Mouse (Mus musculus): ENCODE data around the gene Aqp3. TPM values are rescaled to one million over a fixed set of nuclear protein-coding genes. Genes with fewer than 3 reads are reported as not detected.

Gene Aqp3
- polyA plus RNA-seq, 1 experiment, result 311 TPM

GRCm38 (mm10) chr4:41050726-41051675 lies 47.0 kb downstream of the Aqp3 start:
- Histone ChIP-seq H3K27ac (ENCODE audit: insufficient read depth, low read depth, low read length) (no peak overlapping the region), H3K4me1 (ENCODE audit: control insufficient read depth, insufficient read depth, low read length) (peaks cover 3% of the 10 kb centered on the region), H3K27me3 (replicated peaks; ENCODE audit: control insufficient read depth, insufficient read depth, low read length) (no peaks in the 10 kb centered on the region), H3K36me3 (ENCODE audit: control insufficient read depth, insufficient read depth, low read length) (no peaks in the 10 kb centered on the region), H3K4me3 (ENCODE audit: insufficient read depth, low read depth, low read length) (no peak overlapping the region)
- WGBS, result 36% methylated on average over 16 of the region's 16 CpGs
- TF ChIP-seq POLR2A (IDR thresholded peaks at IDR 0.05; ENCODE audit: low read depth, low read length) (no peak), CTCF (conservative IDR thresholded peaks at IDR 0.05; ENCODE audit: insufficient read depth, insufficient read length, low read depth, low read length) (peak; percentile 79)
- DNase-seq, result peak; percentile 87

- no peak overlapping the region for H3K4me3 ChIP-seq (ENCODE audit: insufficient read depth, low read depth, low read length)
- no peaks in the 10 kb centered on the region for H3K36me3 ChIP-seq (ENCODE audit: control insufficient read depth, insufficient read depth, low read length)
- no peak for DNase-seq
- H3K27me3 ChIP-seq (replicated peaks; ENCODE audit: control insufficient read depth, insufficient read depth, low read length), result no peaks in the 10 kb centered on the region
- no peak overlapping the region; the same call in 1 of the 2 replicates for H3K27ac ChIP-seq (ENCODE audit: insufficient read depth, low read depth, low read length)
- H3K4me1 ChIP-seq (ENCODE audit: control insufficient read depth, insufficient read depth, low read length), result peaks cover 4% of the 10 kb centered on the region
- TF ChIP-seq POLR2A (IDR thresholded peaks at IDR 0.05; ENCODE audit: low read depth, low read length) (no peak), CTCF (conservative IDR thresholded peaks at IDR 0.05; ENCODE audit: insufficient read depth, insufficient read length, low read depth, low read length) (no peak)
- 46% methylated on average over 2 of the region's 2 CpGs for WGBS
Measured at GRCm38 (mm10) chr4:41048926-41049325, 49.1 kb downstream of the Aqp3 start.

DNA sequence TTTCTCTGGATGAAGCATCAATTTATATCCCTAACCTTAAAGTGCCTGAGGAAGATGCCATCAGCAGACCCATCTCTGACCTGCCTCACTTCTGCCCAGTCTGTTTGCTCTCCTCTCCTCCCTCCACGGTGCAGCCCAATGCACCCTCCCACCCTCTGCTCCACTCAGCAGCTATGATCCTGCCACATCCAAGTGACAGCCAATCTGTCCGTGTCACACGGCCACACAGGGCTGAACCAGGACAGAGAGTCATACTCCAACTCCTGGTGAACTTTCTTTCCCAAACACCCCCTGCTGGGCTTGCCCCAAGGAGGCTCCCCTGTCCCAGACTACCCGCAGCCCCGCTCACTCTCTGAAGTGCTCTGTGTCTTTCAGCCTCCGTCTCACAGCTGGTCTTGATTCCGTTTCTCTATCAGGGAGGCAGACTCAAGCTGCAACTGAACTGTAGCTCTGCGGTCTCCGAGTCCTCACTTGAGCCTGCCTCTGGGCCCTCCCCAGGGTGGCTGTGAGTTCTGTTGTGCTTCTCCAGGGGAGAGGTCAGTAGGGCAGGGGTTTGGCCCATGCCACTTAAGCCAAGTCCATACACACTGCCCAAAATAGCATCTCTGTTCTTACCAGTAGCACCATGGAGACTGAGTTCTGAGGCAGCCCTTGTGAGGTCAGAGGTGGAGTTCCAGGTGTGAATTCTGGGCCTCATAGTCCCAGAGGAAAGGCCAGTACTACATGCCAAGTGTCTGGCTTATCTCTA lies 50.3 kb downstream of the Aqp3 start, which contains the start of gene Aqp7:
Gene Aqp7 (minus strand): TSS at position 616 of the 748 bp plus-strand sequence.
- H3K27ac ChIP-seq (ENCODE audit: insufficient read depth, low read depth, low read length), result no peak within 1 kb of the TSS; the same call in 1 of the 2 replicates
- TF ChIP-seq CTCF (conservative IDR thresholded peaks at IDR 0.05; ENCODE audit: insufficient read depth, insufficient read length, low read depth, low read length) (no peak), POLR2A (IDR thresholded peaks at IDR 0.05; ENCODE audit: low read depth, low read length) (no peak)
- peak within 1 kb of the TSS; percentile 7; the same call in 1 of the 2 replicates for H3K4me3 ChIP-seq (ENCODE audit: insufficient read depth, low read depth, low read length)
- no peaks in the 10 kb centered on the region for H3K27me3 ChIP-seq (replicated peaks; ENCODE audit: control insufficient read depth, insufficient read depth, low read length)
- H3K4me1 ChIP-seq (ENCODE audit: control insufficient read depth, insufficient read depth, low read length), result peaks cover 8% of the 10 kb centered on the region
- no peak for DNase-seq
- 50% methylated on average over 9 of the region's 9 CpGs for WGBS
- no peaks in the 10 kb centered on the region for H3K36me3 ChIP-seq (ENCODE audit: control insufficient read depth, insufficient read depth, low read length)

- peak overlapping the region; percentile 81; the same call in 1 of the 2 replicates for H3K27ac ChIP-seq (ENCODE audit: insufficient read depth, low read depth, low read length)
- peak; percentile 75 for DNase-seq
- TF ChIP-seq POLR2A (IDR thresholded peaks at IDR 0.05; ENCODE audit: low read depth, low read length) (no peak), CTCF (conservative IDR thresholded peaks at IDR 0.05; ENCODE audit: insufficient read depth, insufficient read length, low read depth, low read length) (no peak)
Measured at GRCm38 (mm10) chr4:41046254-41046795, 51.7 kb downstream of the Aqp3 start.

DNA sequence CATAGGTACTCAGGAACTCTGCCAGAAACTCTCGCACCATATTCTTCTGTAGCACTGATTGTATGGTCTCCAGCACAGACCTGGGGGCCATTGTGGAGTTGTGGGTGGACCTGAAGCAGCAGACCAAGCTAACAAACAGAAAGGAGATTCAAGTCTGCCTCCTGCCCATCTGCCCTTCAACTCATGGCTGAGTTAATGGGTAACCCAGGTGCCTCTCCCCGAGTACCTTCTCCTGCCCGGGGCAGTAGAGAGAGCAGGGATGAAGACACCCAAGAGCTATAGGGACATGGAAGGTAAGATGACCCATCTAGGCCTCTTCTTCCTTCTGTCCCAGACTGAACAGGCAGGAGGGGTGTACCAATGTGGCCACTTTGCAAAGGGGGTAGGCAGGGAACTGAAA lies 52.7 kb downstream of the Aqp3 start:
- TF ChIP-seq POLR2A (IDR thresholded peaks at IDR 0.05; ENCODE audit: low read depth, low read length), result no peak
- no peak for TF ChIP-seq CTCF (conservative IDR thresholded peaks at IDR 0.05; ENCODE audit: insufficient read depth, insufficient read length, low read depth, low read length)
- H3K4me3 ChIP-seq (ENCODE audit: insufficient read depth, low read depth, low read length), result peak overlapping the region; percentile 73
- WGBS, result 36% methylated on average over 3 of the region's 3 CpGs
- H3K27me3 ChIP-seq (replicated peaks; ENCODE audit: control insufficient read depth, insufficient read depth, low read length), result no peaks in the 10 kb centered on the region
- H3K4me1 ChIP-seq (ENCODE audit: control insufficient read depth, insufficient read depth, low read length), result peaks cover 6% of the 10 kb centered on the region; the same call in 1 of the 2 replicates
- no peaks in the 10 kb centered on the region for H3K36me3 ChIP-seq (ENCODE audit: control insufficient read depth, insufficient read depth, low read length)
- DNase-seq, result peak; percentile 88
- peak overlapping the region; percentile 81 for H3K27ac ChIP-seq (ENCODE audit: insufficient read depth, low read depth, low read length)

More at GRCm38 (mm10) chr4:41046254-41046795, 51.7 kb downstream of the Aqp3 start:
- H3K36me3 ChIP-seq (ENCODE audit: control insufficient read depth, insufficient read depth, low read length), result no peaks in the 10 kb centered on the region
- no peaks in the 10 kb centered on the region for H3K27me3 ChIP-seq (replicated peaks; ENCODE audit: control insufficient read depth, insufficient read depth, low read length)
- H3K4me1 ChIP-seq (ENCODE audit: control insufficient read depth, insufficient read depth, low read length), result peaks cover 8% of the 10 kb centered on the region
- 55% methylated on average over 13 of the region's 13 CpGs for WGBS
- H3K4me3 ChIP-seq (ENCODE audit: insufficient read depth, low read depth, low read length), result peak overlapping the region; percentile 73

- Histone ChIP-seq H3K4me1 (ENCODE audit: control insufficient read depth, insufficient read depth, low read length) (peaks cover 6% of the 10 kb centered on the region; the same call in 1 of the 2 replicates), H3K27ac (ENCODE audit: insufficient read depth, low read depth, low read length) (no peak overlapping the region), H3K4me3 (ENCODE audit: insufficient read depth, low read depth, low read length) (no peak overlapping the region), H3K36me3 (ENCODE audit: control insufficient read depth, insufficient read depth, low read length) (no peaks in the 10 kb centered on the region), H3K27me3 (replicated peaks; ENCODE audit: control insufficient read depth, insufficient read depth, low read length) (no peaks in the 10 kb centered on the region)
- DNase-seq, result peak; percentile 75
- TF ChIP-seq CTCF (conservative IDR thresholded peaks at IDR 0.05; ENCODE audit: insufficient read depth, insufficient read length, low read depth, low read length) (no peak; the same call in 1 of the 2 replicates), POLR2A (IDR thresholded peaks at IDR 0.05; ENCODE audit: low read depth, low read length) (no peak)
- 65% methylated on average over 5 of the region's 5 CpGs for WGBS
Measured at GRCm38 (mm10) chr4:41043961-41044360, 54.0 kb downstream of the Aqp3 start.
